Mouse (Mus musculus) thymus, adult 18-20 months (tissue): ENCODE results near the gene H2-M10.6.
"Not testable (repeated sequence)": the region's sequence is repeated elsewhere in the genome, so short reads cannot be mapped to it uniquely, and the experiment has no call there.

ENCODE experiments used
- DNase-seq, 2 experiments: peaks; one replicate each; pipeline ENCODE4 v3.0.0; 2022; ENCODE audit warnings: mixed read lengths in 2 of 2

The H2-M10.6 gene

GRCm38 (mm10) chr17:36811871-36812270 lies at the start of gene H2-M10.6:
H2-M10.6 (plus strand) TSS chr17:36812171.
- no peak for DNase-seq

DNA sequence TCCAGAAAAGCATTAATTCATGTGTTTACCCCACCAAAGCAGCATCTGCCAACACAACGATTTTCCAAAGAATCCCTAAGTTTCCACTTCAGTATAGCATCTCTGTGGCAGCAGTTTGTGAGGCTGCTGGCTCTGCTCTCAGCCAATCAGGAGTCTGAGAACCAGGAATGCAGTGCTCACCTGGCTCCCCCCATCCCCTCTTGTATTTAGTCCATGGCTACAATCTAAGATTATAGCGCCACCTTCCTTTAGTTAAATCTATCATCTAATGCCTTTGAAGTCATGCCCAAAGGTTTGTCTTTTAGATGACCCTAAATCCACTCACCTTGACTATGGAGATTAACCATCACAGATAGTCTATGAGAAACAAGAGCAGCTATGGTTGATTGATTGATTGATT lies 48.2 kb upstream of the H2-M10.6 start:
- no peak for DNase-seq

DNA sequence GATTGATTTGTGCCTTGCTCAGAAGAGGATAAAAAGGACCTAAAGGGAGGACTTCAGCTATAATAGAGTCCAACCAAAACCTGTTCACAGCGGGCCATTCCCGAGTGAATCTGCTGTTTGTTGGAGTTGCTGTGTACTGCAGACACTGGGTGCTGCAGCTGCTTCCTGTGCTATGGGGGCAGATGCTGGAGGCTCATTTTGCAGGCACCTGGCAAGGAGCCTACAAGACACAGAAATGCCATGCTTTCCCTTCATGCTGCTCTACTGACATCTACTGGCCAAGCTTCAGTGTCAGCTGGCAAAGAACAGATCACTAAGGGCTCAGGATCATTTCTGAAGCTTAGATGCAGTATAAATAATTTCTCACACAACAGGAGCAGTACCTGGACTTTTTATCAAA lies 47.7 kb upstream of the H2-M10.6 start:
- DNase-seq: peak in 1 of 2 experiments; percentile 10

- not testable (repeated sequence) for DNase-seq
These were observed 46.6 kb upstream of the H2-M10.6 start for GRCm38 (mm10) chr17:36765403-36765802.

DNA sequence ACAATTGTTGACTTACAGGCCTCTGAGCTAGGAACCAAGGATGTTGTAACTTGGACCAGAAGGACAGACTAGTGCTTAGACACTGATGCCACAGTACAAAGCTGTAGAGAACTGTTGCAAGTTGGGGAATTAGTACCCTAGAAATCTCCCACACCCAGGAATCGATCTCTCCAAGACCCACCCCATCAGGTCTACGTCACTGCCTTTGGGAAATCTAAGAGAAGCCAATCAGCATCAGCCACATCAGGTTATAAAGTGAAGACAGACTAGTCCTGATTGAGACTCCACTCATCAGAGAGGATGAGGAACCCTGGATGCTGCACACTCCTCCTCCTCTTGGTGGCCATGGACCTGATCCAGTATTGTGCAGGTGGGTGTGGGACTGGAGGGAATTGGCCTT lies 39.4 kb upstream of the H2-M10.6 start, which contains the start of gene H2-M10.5:
Gene H2-M10.5, plus strand, starts transcription at position 301 of the 400 bp plus-strand sequence.
- DNase-seq: not testable (repeated sequence)

- no peak for DNase-seq
These were observed 30.4 kb upstream of the H2-M10.6 start for GRCm38 (mm10) chr17:36781533-36781932.

- peak in 1 of 2 experiments; percentile 9 for DNase-seq
These were observed 25.5 kb upstream of the H2-M10.6 start for GRCm38 (mm10) chr17:36786483-36786886.

GRCm38 (mm10) chr17:36788351-36788750 lies 23.6 kb upstream of the H2-M10.6 start:
- no peak for DNase-seq

DNA sequence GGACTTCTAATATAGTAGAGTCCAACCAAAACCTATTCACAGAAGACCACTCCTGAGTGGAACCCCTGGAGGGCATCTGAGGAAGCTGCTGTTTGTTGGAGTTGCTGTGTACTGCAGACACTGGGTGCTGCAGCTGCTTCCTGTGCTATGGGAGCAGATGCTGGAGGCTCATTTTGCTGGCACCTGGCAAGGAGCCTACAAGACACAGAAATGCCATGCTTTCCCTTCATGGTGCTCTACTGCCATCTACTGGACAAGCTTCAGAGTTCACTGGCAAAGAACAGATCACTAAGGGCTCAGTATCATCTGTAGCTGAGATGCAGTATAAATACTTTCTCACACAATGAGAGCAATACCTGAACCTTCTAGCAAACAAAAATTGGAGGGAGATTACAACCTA lies 23.2 kb upstream of the H2-M10.6 start:
- peak; percentile 48 to 51 for DNase-seq

DNA sequence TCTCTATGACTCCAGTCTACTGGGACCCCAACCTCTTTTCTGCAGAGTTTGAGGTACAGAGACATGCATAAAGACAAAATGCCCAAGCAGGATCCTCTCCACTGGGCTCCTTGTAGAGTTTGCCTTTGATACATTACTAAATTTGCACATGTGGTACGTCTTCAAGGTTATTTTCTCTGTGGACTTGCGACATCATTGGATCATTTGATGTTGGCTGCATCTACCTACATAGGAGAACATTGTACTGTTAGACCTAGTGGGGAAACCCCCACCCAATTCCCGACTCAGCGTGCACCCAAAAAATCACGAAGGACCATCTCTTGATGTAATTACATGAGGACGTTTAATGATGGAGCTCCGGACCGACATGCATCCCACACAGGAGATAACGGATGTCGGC lies 12.5 kb upstream of the H2-M10.6 start:
- no peak for DNase-seq

DNA sequence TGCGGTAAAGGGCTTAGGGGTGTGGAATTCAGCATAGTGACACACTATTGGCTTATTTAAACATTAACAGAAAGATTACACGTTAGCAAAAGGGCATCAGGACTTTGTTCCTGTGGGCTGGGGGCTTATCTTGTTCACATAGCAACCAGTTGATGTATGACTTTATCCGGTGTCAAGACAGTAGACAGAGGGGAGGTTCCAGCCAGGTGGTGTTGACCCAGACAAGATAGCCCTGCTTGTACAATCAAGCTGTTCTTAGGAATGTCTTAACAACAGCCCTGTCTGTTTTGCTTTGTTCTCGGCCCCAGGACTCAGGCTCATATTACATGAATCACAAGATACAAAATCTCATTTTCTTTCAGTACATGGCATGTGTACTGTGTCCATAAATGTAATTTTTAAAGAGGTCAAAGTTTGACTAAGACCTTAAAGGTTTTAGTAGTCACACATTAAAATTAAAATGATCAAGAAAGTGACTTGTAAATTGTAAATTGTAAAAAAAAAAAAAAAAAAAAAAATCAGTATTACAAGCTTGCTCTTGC lies 12.0 kb upstream of the H2-M10.6 start:
- DNase-seq: not testable (repeated sequence)

DNA sequence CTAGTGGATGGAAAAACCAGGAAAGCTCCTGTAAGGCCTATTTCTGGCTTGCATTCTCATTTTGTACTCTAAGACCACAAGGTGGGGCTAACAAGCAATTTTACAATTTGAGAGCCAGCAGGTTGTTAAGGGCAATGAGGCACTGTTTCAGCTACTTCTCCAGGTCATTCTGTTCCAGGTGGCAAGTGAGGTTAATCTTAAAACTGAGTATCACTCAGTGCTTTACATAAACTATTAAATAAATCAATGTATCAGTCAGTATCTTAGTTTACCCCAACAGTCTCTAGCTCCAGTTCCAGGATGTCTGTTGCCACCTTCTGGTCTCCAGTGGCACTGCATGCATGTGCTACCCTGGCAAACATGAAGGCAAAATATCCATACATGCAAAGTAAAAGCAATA lies 12.0 kb downstream of the H2-M10.6 start:
- DNase-seq: peak in 1 of 2 experiments; percentile 23

- no peak for DNase-seq
These were observed 13.6 kb downstream of the H2-M10.6 start for GRCm38 (mm10) chr17:36825525-36825924.

- peak; percentile 63 to 80 for DNase-seq
These were observed 14.0 kb downstream of the H2-M10.6 start for GRCm38 (mm10) chr17:36826002-36826401.

- DNase-seq: no peak
These were observed 16.5 kb downstream of the H2-M10.6 start for GRCm38 (mm10) chr17:36828488-36828887.

DNA sequence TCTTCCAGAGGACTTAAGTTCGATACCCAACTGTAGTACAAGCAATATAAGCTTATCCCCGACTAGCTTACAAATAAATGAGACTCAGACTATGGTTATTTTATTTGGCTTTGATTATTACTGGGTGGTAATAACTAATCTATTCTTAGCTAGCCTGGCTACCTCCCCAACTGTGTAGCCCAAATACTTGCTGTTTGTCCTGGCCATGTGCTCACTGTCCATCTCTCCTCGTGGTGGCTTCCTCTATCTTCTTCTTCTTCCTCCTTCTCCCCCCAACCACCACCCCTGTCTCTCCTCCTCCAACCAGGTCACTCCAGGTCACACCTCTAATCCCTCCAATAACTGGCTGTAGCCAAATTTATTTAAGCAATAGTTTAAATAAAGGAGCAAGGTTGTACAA lies 18.5 kb downstream of the H2-M10.6 start:
- DNase-seq: no peak

GRCm38 (mm10) chr17:36832694-36833093 lies 20.7 kb downstream of the H2-M10.6 start:
- no peak for DNase-seq

DNA sequence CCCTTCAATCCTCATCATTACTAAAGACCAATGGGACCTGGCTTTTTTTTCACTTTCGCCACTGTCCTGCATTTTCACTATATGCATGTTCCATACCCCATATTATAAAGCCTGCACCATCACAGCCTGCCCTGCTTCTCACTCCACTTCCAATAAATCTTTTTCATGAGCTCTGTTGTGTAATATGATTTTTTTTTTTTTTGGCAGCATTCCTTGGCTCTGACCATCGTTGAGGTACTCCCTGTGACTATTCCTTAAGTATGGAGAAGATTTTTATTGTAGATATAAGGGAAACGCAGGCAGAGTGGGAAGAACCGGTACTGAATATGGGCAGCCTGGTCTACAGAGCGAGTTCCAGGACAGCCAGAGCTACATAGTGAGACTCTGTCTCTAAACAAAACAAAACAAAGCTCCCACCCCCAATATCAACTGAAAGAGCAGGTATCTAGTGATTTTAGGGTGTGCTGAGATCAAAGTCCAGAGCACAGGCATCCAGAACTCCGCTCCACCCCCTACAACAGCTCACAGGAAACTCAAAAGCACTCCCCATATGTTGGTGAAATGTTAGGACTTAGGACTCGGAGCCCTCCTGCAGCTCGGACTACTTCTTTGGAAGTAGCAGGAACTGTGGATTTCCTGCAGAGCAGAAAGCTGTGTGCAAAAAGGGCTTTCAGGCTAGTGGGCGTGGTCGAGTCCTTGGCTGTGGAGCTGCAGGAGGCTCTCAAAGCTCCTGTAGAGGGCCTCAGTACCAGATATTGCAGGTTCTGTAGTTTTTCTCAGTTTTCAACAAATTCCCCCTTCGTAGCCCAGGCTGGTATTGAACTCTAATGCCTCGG lies 23.8 kb downstream of the H2-M10.6 start:
- peak; percentile 45 to 59 for DNase-seq

DNA sequence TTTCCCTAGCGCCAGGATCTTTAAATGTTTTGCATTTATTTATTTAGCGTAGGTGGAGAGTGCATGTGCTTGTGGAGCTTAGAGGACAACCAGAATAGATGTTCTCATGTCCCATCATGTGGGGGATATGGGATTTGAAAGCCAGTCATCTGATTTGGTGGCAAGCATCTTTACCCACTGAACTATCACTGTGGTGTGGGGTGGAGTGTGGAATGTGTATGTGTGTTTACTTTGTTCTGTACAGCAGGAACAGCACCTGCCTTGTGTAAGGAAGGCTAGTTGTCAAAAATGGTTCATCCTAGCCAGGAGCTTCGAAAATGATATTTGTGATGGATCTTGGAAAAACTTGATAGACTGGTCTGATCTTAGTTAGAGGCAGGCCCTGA lies 24.4 kb downstream of the H2-M10.6 start:
- DNase-seq: no peak

GRCm38 (mm10) chr17:36836874-36837647 lies 25.1 kb downstream of the H2-M10.6 start, which contains the start of gene Trim26:
Trim26 (plus strand) TSS chr17:36837134.
- peak; percentile 89 to 94 for DNase-seq

GRCm38 (mm10) chr17:36839001-36839400 lies 27.0 kb downstream of the H2-M10.6 start:
- no peak for DNase-seq

GRCm38 (mm10) chr17:36839931-36840330 lies 28.0 kb downstream of the H2-M10.6 start:
- DNase-seq: peak; percentile 9 to 41

DNA sequence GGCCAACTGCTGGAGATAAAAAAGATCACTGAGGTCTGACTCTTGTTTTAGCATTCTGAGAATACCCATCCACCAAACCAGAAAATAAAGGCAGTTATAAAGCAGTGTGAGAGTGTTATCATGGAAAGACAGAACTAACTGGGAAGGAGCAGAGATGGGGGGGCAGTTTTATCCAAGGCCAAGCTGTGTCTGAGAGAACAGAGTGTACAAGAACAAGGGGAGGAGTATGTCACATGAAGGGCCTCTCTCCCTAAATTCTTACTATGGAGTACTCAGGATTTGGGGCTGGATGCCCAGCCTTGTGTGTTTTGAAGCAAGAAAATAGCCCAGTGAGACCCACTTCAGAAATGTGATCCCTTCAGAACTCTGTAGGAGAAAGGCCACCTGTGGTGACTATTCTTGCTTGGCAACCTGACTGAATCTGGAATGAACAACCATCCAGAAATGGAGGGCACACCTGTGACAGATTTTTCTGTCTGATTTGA lies 29.0 kb downstream of the H2-M10.6 start:
- DNase-seq: no peak
